Mouse (Mus musculus): ENCODE data around the gene 1700001O22Rik. TPM values are rescaled to one million over a fixed set of nuclear protein-coding genes. Genes with fewer than 3 reads are reported as not detected.

1700001O22Rik gene
- 1.1 and 1.3 TPM in 2 replicates for polyA plus RNA-seq (2015; fragmentation: Nextera tagmentation; extraction: Ambion mirVana)

GRCm38 (mm10) chr2:30803604-30804003 is at the start of gene 1700001O22Rik:
Gene 1700001O22Rik, minus strand, starts transcription at chr2:30803661.
- 78% methylated on average over 3 of the region's 3 CpGs for WGBS
- Histone ChIP-seq H3K4me2 (replicated peaks) (no peak within 1 kb of the TSS), H3K9me3 (no peaks in the 10 kb centered on the region), H3K27me3 (peaks cover 48% of the 10 kb centered on the region), H3K4me3 (replicated peaks) (no peak within 1 kb of the TSS), H3K27ac (no peak within 1 kb of the TSS), H3K36me3 (no peaks in the 10 kb centered on the region), H3K4me1 (replicated peaks) (peaks cover 26% of the 10 kb centered on the region), H3K9ac (replicated peaks) (no peak within 1 kb of the TSS)
- ATAC-seq: no peak

- Histone ChIP-seq H3K4me3 (replicated peaks) (no peak overlapping the region), H3K27ac (no peak overlapping the region), H3K9me3 (no peaks in the 10 kb centered on the region), H3K9ac (replicated peaks) (peak overlapping the region; percentile 50; the same call in 1 of the 2 replicates), H3K4me2 (replicated peaks) (no peak overlapping the region), H3K27me3 (no peaks in the 10 kb centered on the region), H3K4me1 (replicated peaks) (peaks cover 16% of the 10 kb centered on the region), H3K36me3 (no peaks in the 10 kb centered on the region)
- ATAC-seq: no peak
- 45% methylated on average over 20 of the region's 20 CpGs for WGBS
These were observed 49.4 kb upstream of the 1700001O22Rik start for GRCm38 (mm10) chr2:30852771-30853313.

- no peak overlapping the region for H3K4me3 ChIP-seq (replicated peaks)
- 65% methylated on average over 6 of the region's 6 CpGs for WGBS
- H3K27me3 ChIP-seq: peaks cover 18% of the 10 kb centered on the region
- no peaks in the 10 kb centered on the region for H3K36me3 ChIP-seq
- H3K9ac ChIP-seq (replicated peaks): no peak overlapping the region
- H3K9me3 ChIP-seq: no peaks in the 10 kb centered on the region
- no peak for ATAC-seq
- no peak overlapping the region for H3K4me2 ChIP-seq (replicated peaks)
- no peak overlapping the region for H3K27ac ChIP-seq
- peaks cover 13% of the 10 kb centered on the region for H3K4me1 ChIP-seq (replicated peaks)
These were observed 47.1 kb upstream of the 1700001O22Rik start for GRCm38 (mm10) chr2:30850581-30850980.

GRCm38 (mm10) chr2:30848184-30848583 is 44.7 kb upstream of the 1700001O22Rik start:
- Histone ChIP-seq H3K4me1 (replicated peaks) (peaks cover 20% of the 10 kb centered on the region), H3K27ac (no peak overlapping the region), H3K4me2 (replicated peaks) (no peak overlapping the region), H3K9ac (replicated peaks) (no peak overlapping the region), H3K36me3 (no peaks in the 10 kb centered on the region), H3K9me3 (no peaks in the 10 kb centered on the region), H3K4me3 (replicated peaks) (no peak overlapping the region), H3K27me3 (peaks cover 39% of the 10 kb centered on the region)
- ATAC-seq: no peak
- 69% methylated on average over 8 of the region's 8 CpGs for WGBS

- Histone ChIP-seq H3K9ac (replicated peaks) (no peak overlapping the region), H3K4me3 (replicated peaks) (no peak overlapping the region), H3K4me1 (replicated peaks) (peaks cover 8% of the 10 kb centered on the region), H3K36me3 (no peaks in the 10 kb centered on the region), H3K27me3 (peaks cover 39% of the 10 kb centered on the region), H3K9me3 (no peaks in the 10 kb centered on the region), H3K4me2 (replicated peaks) (no peak overlapping the region), H3K27ac (no peak overlapping the region)
- 47% methylated on average over 6 of the region's 6 CpGs for WGBS
- no peak for ATAC-seq
These were observed 43.3 kb upstream of the 1700001O22Rik start for GRCm38 (mm10) chr2:30846723-30847122.

- Histone ChIP-seq H3K27me3 (peaks cover 39% of the 10 kb centered on the region), H3K4me3 (replicated peaks) (no peak overlapping the region), H3K4me1 (replicated peaks) (peaks cover 8% of the 10 kb centered on the region), H3K9ac (replicated peaks) (no peak overlapping the region), H3K9me3 (no peaks in the 10 kb centered on the region), H3K36me3 (no peaks in the 10 kb centered on the region), H3K27ac (no peak overlapping the region), H3K4me2 (replicated peaks) (peak overlapping the region; percentile 75; the same call in 1 of the 2 replicates)
- no peak for ATAC-seq
- 77% methylated on average over 8 of the region's 8 CpGs for WGBS
These were observed 42.8 kb upstream of the 1700001O22Rik start for GRCm38 (mm10) chr2:30846236-30846635.

GRCm38 (mm10) chr2:30845152-30846070 is 42.0 kb upstream of the 1700001O22Rik start:
- no peak for ATAC-seq
- WGBS: under 1% methylated on average over 80 of the region's 80 CpGs
- H3K9me3 ChIP-seq: no peaks in the 10 kb centered on the region
- H3K4me3 ChIP-seq (replicated peaks): peak overlapping the region; percentile 48
- H3K9ac ChIP-seq (replicated peaks): peak overlapping the region; percentile 64
- peaks cover 39% of the 10 kb centered on the region for H3K27me3 ChIP-seq
- H3K36me3 ChIP-seq: no peaks in the 10 kb centered on the region
- peak overlapping the region; percentile 75 for H3K4me2 ChIP-seq (replicated peaks)
- peaks cover 8% of the 10 kb centered on the region for H3K4me1 ChIP-seq (replicated peaks)
- no peak overlapping the region for H3K27ac ChIP-seq

- H3K4me3 ChIP-seq (replicated peaks): no peak overlapping the region
- no peak overlapping the region for H3K27ac ChIP-seq
- 66% methylated on average over 10 of the region's 10 CpGs for WGBS
- peaks cover 39% of the 10 kb centered on the region for H3K27me3 ChIP-seq
- no peak overlapping the region for H3K9ac ChIP-seq (replicated peaks)
- H3K36me3 ChIP-seq: no peaks in the 10 kb centered on the region
- no peaks in the 10 kb centered on the region for H3K9me3 ChIP-seq
- peaks cover 8% of the 10 kb centered on the region for H3K4me1 ChIP-seq (replicated peaks)
- ATAC-seq: no peak
- no peak overlapping the region for H3K4me2 ChIP-seq (replicated peaks)
These were observed 39.2 kb upstream of the 1700001O22Rik start for GRCm38 (mm10) chr2:30842615-30843014.

GRCm38 (mm10) chr2:30836238-30836990 is 33.0 kb upstream of the 1700001O22Rik start:
- no peaks in the 10 kb centered on the region for H3K36me3 ChIP-seq
- H3K27me3 ChIP-seq: no peaks in the 10 kb centered on the region
- 15% methylated on average over 21 of the region's 21 CpGs for WGBS
- peak overlapping the region; percentile 7; the same call in 1 of the 2 replicates for H3K4me2 ChIP-seq (replicated peaks)
- no peak overlapping the region for H3K4me3 ChIP-seq (replicated peaks)
- no peak overlapping the region for H3K27ac ChIP-seq
- no peak overlapping the region for H3K9ac ChIP-seq (replicated peaks)
- no peaks in the 10 kb centered on the region for H3K9me3 ChIP-seq
- no peak; the same call in 1 of the 2 replicates for ATAC-seq
- peaks cover 12% of the 10 kb centered on the region for H3K4me1 ChIP-seq (replicated peaks)

GRCm38 (mm10) chr2:30834373-30835022 is 31.0 kb upstream of the 1700001O22Rik start, which contains the start of gene Prrx2:
Gene Prrx2, plus strand, starts transcription at chr2:30834972.
- no peaks in the 10 kb centered on the region for H3K36me3 ChIP-seq
- H3K9ac ChIP-seq (replicated peaks): 0 out of 2 replicates have a peak within 1 kb of the TSS, but pooled peaks have one; percentile 36
- 82% methylated on average over 8 of the region's 10 CpGs for WGBS
- no peaks in the 10 kb centered on the region for H3K9me3 ChIP-seq
- H3K27me3 ChIP-seq: no peaks in the 10 kb centered on the region
- no peak within 1 kb of the TSS for H3K4me3 ChIP-seq (replicated peaks)
- no peak for ATAC-seq
- H3K4me2 ChIP-seq (replicated peaks): no peak within 1 kb of the TSS
- no peak within 1 kb of the TSS for H3K27ac ChIP-seq
- peaks cover 12% of the 10 kb centered on the region for H3K4me1 ChIP-seq (replicated peaks)

GRCm38 (mm10) chr2:30833644-30834043 is 30.2 kb upstream of the 1700001O22Rik start:
- Histone ChIP-seq H3K4me3 (replicated peaks) (no peak overlapping the region), H3K36me3 (no peaks in the 10 kb centered on the region), H3K9ac (replicated peaks) (0 out of 2 replicates have a peak overlapping the region, but pooled peaks have one; percentile 36), H3K27me3 (no peaks in the 10 kb centered on the region), H3K4me1 (replicated peaks) (peaks cover 12% of the 10 kb centered on the region), H3K4me2 (replicated peaks) (no peak overlapping the region), H3K9me3 (no peaks in the 10 kb centered on the region), H3K27ac (no peak overlapping the region)
- 78% methylated on average over 5 of the region's 5 CpGs for WGBS
- no peak for ATAC-seq
